Mouse (Mus musculus) midbrain, embryonic 16.5 days (tissue): ENCODE measurements around the gene Vgll2. TPM values are rescaled to one million over a fixed set of nuclear protein-coding genes. Genes with fewer than 3 reads are reported as not detected.

Source experiments
- ATAC-seq: fragments of 200-750 bp; cut with Nextera tagmentation; 2 replicates; pipeline ENCODE4 v1.8.0; 2017; ENCODE audit warnings: moderate TSS enrichment
- H3K27ac ChIP-seq: fragments of 300-500 bp; sonication (generic); 2 replicates; pipeline ENCODE4 v1.5.1; 2014; ENCODE audit warnings: mild to moderate bottlenecking, low read length, mixed read lengths
- H3K27me3 ChIP-seq: fragments of 300-500 bp; sonication (generic); 2 replicates; pipeline ENCODE4 v1.6.1; 2014; ENCODE audit warnings: low read depth, low read length, mixed read lengths; ENCODE audit not compliant: control insufficient read depth, insufficient read depth
- H3K36me3 ChIP-seq: fragments of 300-500 bp; sonication (generic); 2 replicates; pipeline ENCODE4 v1.6.1; 2014; ENCODE audit warnings: mild to moderate bottlenecking, low read length, moderate library complexity, mixed read lengths; ENCODE audit not compliant: control insufficient read depth, insufficient read depth
- H3K4me1 ChIP-seq: fragments of 300-500 bp; sonication (generic); 2 replicates; pipeline ENCODE4 v1.6.1; 2014; ENCODE audit warnings: mild to moderate bottlenecking, low read length, mixed read lengths; ENCODE audit not compliant: control insufficient read depth, insufficient read depth
- H3K4me2 ChIP-seq: fragments of 300-500 bp; sonication (generic); 2 replicates; pipeline ENCODE4 v1.6.1; 2014; ENCODE audit warnings: mild to moderate bottlenecking, low read length, mixed read lengths
- H3K4me3 ChIP-seq: fragments of 300-500 bp; sonication (generic); 2 replicates; pipeline ENCODE4 v1.5.1; 2014; ENCODE audit warnings: low read depth, mild to moderate bottlenecking, low read length, moderate library complexity, mixed read lengths
- H3K9ac ChIP-seq: fragments of 300-500 bp; sonication (generic); 2 replicates; pipeline ENCODE4 v1.6.1; 2014; ENCODE audit warnings: low read depth, low read length, mixed read lengths
- H3K9me3 ChIP-seq: fragments of 300-500 bp; sonication (generic); replicated peaks from 2 replicates; pipeline ENCODE4 v1.6.1; 2014; ENCODE audit warnings: mild to moderate bottlenecking, low read length, mixed read lengths; ENCODE audit not compliant: control insufficient read depth, poor library complexity, severe bottlenecking
- WGBS: fragments of 180-500 bp; shearing (Covaris S2); extraction: QIAGEN DNeasy Blood & Tissue Kit; methylation state at CpG from one replicate; pipeline ENCODE4 v1.1.7; 2014; 5-methylcytosine and 5-hydroxymethylcytosine counted together
- polyA plus RNA-seq: library from polyadenylated mRNA; unstranded; fragments of >200 nt; fragmentation: Nextera tagmentation; extraction: Ambion mirVana; gene quantifications from 2 replicates; pipeline ENCODE4 v1.2.1, GENCODE M21; 2015

Vgll2 gene
- polyA plus RNA-seq, 1 experiment from 2014 or later = 0.60 TPM

- H3K4me1 ChIP-seq = peaks cover 28% of the 10 kb centered on the region
- H3K4me3 ChIP-seq = peak overlapping the region; percentile 50
- no peaks in the 10 kb centered on the region for H3K36me3 ChIP-seq
- 3% methylated on average over 17 of the region's 17 CpGs for WGBS
- H3K9ac ChIP-seq = no peak overlapping the region
- ATAC-seq = no peak
- no peak overlapping the region for H3K27ac ChIP-seq
- no peaks in the 10 kb centered on the region for H3K9me3 ChIP-seq
- H3K4me2 ChIP-seq = peak overlapping the region; percentile 93
- H3K27me3 ChIP-seq = peaks cover 63% of the 10 kb centered on the region
Measured at GRCm38 (mm10) chr10:52023213-52024052, 1.1 kb downstream of the Vgll2 start.

DNA sequence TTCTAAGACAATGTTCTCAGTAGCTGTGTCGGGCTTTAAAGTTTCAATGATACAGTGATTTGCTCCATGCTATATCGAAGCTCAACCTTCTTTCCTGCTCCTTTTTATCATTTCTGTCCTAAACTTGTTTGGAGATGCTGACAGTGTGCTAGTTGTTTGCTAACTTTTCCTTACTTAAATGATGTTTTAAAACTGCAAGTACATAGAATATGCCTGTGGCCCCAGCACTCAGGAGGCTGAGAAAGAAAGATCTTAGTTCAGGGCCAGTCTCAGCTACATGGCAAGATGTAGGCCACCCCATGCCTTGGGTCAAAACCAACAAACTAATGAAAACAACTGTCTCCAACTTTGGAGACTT, 1.7 kb downstream of the Vgll2 start:
- Histone ChIP-seq H3K27ac (no peak overlapping the region), H3K4me1 (peaks cover 28% of the 10 kb centered on the region), H3K4me2 (no peak overlapping the region), H3K36me3 (no peaks in the 10 kb centered on the region), H3K9me3 (no peaks in the 10 kb centered on the region), H3K9ac (no peak overlapping the region), H3K27me3 (peaks cover 65% of the 10 kb centered on the region), H3K4me3 (no peak overlapping the region)
- 23% methylated on average over 2 of the region's 2 CpGs for whole genome bisulfite sequencing
- no peak for ATAC-seq

DNA sequence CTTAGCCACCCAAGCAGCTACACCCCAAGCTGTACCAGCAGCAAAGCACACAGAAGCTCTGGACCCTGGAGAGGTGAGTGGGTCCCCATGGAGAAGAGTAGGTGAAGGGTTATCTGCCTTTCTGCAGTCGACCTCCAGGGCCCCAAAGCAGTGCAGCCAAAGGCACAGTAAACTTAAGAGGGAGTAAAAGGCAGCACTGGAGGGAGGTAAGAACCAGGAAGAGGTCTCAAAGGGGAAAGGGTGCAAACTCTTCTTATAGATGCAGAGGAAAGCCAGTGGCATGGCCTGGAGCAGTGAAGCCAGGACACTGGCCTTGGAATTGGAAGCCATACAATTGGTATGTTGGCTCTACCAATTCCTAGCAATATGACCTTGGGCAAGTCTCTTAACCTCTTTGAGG, 3.0 kb downstream of the Vgll2 start:
- Histone ChIP-seq H3K4me3 (no peak overlapping the region), H3K4me1 (peaks cover 28% of the 10 kb centered on the region), H3K36me3 (no peaks in the 10 kb centered on the region), H3K4me2 (no peak overlapping the region), H3K9ac (no peak overlapping the region), H3K27ac (no peak overlapping the region), H3K27me3 (peaks cover 60% of the 10 kb centered on the region), H3K9me3 (no peaks in the 10 kb centered on the region)
- 4% methylated on average over 1 of the region's 1 CpGs for WGBS
- ATAC-seq = no peak

DNA sequence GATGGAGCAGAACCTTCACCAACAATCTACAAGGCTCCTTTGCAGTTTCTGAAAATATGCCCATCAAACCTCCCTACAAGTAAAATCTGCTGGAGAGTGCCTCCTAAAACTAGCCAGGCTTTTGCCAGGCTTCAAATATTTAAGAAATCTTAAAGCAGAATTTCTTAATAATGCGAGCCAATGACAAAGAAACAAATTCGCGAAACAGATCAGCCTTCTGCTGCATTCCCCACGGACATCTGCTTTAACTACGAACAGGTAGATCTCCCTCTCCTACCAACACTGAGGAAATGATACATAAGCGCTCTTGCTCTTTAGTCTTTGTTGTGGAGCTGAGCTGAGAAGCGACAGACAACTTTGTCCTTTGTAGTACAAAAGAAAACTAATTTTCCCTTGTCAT, 3.5 kb downstream of the Vgll2 start:
- Histone ChIP-seq H3K4me3 (no peak overlapping the region), H3K27ac (no peak overlapping the region), H3K4me1 (peaks cover 28% of the 10 kb centered on the region), H3K36me3 (no peaks in the 10 kb centered on the region), H3K9ac (no peak overlapping the region), H3K4me2 (no peak overlapping the region), H3K9me3 (no peaks in the 10 kb centered on the region), H3K27me3 (peaks cover 58% of the 10 kb centered on the region)
- 14% methylated on average over 7 of the region's 7 CpGs for WGBS
- ATAC-seq = no peak

GRCm38 (mm10) chr10:52027161-52028035, 5.1 kb downstream of the Vgll2 start:
- WGBS = under 1% methylated on average over 64 of the region's 68 CpGs
- peak; percentile 74 for ATAC-seq
- no peaks in the 10 kb centered on the region for H3K36me3 ChIP-seq
- peaks cover 60% of the 10 kb centered on the region for H3K27me3 ChIP-seq
- peaks cover 20% of the 10 kb centered on the region for H3K4me1 ChIP-seq
- H3K9me3 ChIP-seq = no peaks in the 10 kb centered on the region
- H3K4me3 ChIP-seq = peak overlapping the region; percentile 53
- H3K27ac ChIP-seq = no peak overlapping the region
- peak overlapping the region; percentile 60 for H3K9ac ChIP-seq
- H3K4me2 ChIP-seq = peak overlapping the region; percentile 98

DNA sequence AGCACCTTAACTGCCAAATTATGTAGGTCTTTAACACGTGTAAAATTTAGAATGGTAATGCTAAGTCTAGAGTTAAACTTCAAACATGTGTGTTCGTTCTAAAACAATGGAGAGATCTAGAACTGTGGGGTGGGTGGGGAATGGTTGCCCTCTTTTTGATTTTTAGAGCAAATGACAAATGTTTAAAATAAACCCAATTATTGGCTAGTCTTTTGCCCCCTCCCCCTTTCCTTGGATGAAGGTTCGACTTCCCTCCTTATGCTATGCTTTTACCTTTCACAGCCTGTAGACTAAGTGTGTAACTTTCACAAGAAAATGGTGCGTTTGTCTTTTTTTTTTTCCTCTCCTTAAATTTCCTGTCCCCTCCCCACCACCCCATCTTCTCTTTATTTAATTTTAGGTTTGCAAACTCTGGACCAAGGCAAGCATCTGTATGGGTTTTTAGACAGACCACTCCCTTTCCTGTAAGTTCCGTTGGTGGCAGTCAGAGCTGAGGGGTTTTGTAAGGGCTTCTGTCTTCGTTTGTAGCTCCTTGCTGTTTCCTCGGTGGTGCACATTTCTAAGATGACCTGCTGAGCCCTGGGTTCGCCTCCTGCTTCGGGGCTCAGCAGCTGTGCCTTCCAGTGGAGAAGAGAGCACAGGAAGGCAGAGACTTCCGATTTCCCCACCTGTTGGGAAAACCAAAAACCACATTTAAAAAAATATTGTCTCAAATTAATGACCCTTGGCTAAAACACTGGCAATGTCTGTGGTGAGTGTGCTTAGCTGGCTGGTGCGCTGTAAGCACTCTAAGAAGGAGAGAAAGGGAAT, 6.5 kb downstream of the Vgll2 start:
- H3K4me1 ChIP-seq = peaks cover 12% of the 10 kb centered on the region
- H3K36me3 ChIP-seq = no peaks in the 10 kb centered on the region
- no peak overlapping the region for H3K27ac ChIP-seq
- H3K4me3 ChIP-seq = no peak overlapping the region
- no peak overlapping the region for H3K4me2 ChIP-seq
- no peak for ATAC-seq
- H3K9me3 ChIP-seq = no peaks in the 10 kb centered on the region
- 3% methylated on average over 11 of the region's 11 CpGs for WGBS
- H3K27me3 ChIP-seq = peaks cover 58% of the 10 kb centered on the region
- no peak overlapping the region for H3K9ac ChIP-seq

- peaks cover 50% of the 10 kb centered on the region for H3K27me3 ChIP-seq
- peaks cover 12% of the 10 kb centered on the region for H3K4me1 ChIP-seq
- no peaks in the 10 kb centered on the region for H3K9me3 ChIP-seq
- no peak overlapping the region for H3K9ac ChIP-seq
- H3K4me2 ChIP-seq = no peak overlapping the region
- ATAC-seq = no peak
- H3K27ac ChIP-seq = no peak overlapping the region
- no peaks in the 10 kb centered on the region for H3K36me3 ChIP-seq
- 2% methylated on average over 10 of the region's 10 CpGs for WGBS
- no peak overlapping the region for H3K4me3 ChIP-seq
Measured at GRCm38 (mm10) chr10:52029421-52030080, 7.2 kb downstream of the Vgll2 start.

- Histone ChIP-seq H3K36me3 (no peaks in the 10 kb centered on the region), H3K9me3 (no peaks in the 10 kb centered on the region), H3K4me1 (no peaks in the 10 kb centered on the region), H3K9ac (no peak overlapping the region), H3K4me3 (no peak overlapping the region), H3K4me2 (no peak overlapping the region), H3K27ac (no peak overlapping the region), H3K27me3 (peaks cover 19% of the 10 kb centered on the region)
- ATAC-seq = no peak
Measured at GRCm38 (mm10) chr10:52033729-52034128, 11.4 kb downstream of the Vgll2 start.
